Mouse (Mus musculus) small intestine, adult 2 months (tissue): Measurements from ENCODE around the gene Rprd2. TPM values are rescaled to one million over a fixed set of nuclear protein-coding genes. Genes with fewer than 3 reads are reported as not detected.

Experiments
- H3K27ac ChIP-seq: fragments of 200-500 bp; 2 replicates; pipeline ENCODE4 v1.5.1; 2012; ENCODE audit warnings: low read depth, low read length, control low read depth, inconsistent platforms; ENCODE audit not compliant: insufficient read depth
- H3K27me3 ChIP-seq: fragments of 200-500 bp; 2 replicates; pipeline ENCODE4 v1.6.1; 2012; ENCODE audit warnings: mild to moderate bottlenecking, moderate library complexity, low read length, inconsistent platforms; ENCODE audit not compliant: control insufficient read depth, insufficient read depth
- H3K36me3 ChIP-seq: fragments of 200-500 bp; 2 replicates; pipeline ENCODE4 v1.6.1; 2012; ENCODE audit warnings: mild to moderate bottlenecking, low read length, control low read depth, inconsistent platforms; ENCODE audit not compliant: control insufficient read depth, insufficient read depth
- H3K4me1 ChIP-seq: fragments of 200-500 bp; 2 replicates; pipeline ENCODE4 v1.6.1; 2012; ENCODE audit warnings: low read length, inconsistent platforms, mixed read lengths; ENCODE audit not compliant: control insufficient read depth, insufficient read depth, insufficient read length
- H3K4me3 ChIP-seq: fragments of 200-500 bp; 2 replicates; pipeline ENCODE4 v1.5.1; 2012; ENCODE audit warnings: low read depth, mild to moderate bottlenecking, control low read depth, inconsistent platforms, low read length, moderate library complexity
- CTCF ChIP-seq: fragments of 200-500 bp; IDR thresholded peaks from 2 replicates; pipeline ENCODE4 v1.5.1; 2012; ENCODE audit warnings: low read depth, mild to moderate bottlenecking, control low read depth, inconsistent platforms, low read length, moderate library complexity, mixed read lengths; ENCODE audit not compliant: insufficient replicate concordance, insufficient read length; ENCODE audit errors: extremely low read depth
- POLR2A ChIP-seq: fragments of 200-500 bp; IDR thresholded peaks from 2 replicates; pipeline ENCODE4 v1.6.1; 2012; ENCODE audit warnings: low read depth, mild to moderate bottlenecking, control low read depth, inconsistent platforms, low read length, moderate library complexity
- WGBS: fragments of 180-500 bp; shearing (Covaris S2); methylation state at CpG from one replicate; pipeline ENCODE4 v1.1.7; 2018; 5-methylcytosine and 5-hydroxymethylcytosine counted together
- polyA plus RNA-seq: library from polyadenylated mRNA; depleted of rRNA; stranded (reverse); fragments of >200 nt; gene quantifications from 2 replicates; pipeline ENCODE4 v1.2.3, GENCODE M21; 2012

Gene Rprd2
- polyA plus RNA-seq, 1 experiment, result 8.8 TPM

GRCm38 (mm10) chr3:95740406-95740805 lies 78.3 kb downstream of the Rprd2 start:
- WGBS, result 70% methylated on average over 8 of the region's 8 CpGs
- Histone ChIP-seq H3K27ac (no peak overlapping the region), H3K4me3 (no peak overlapping the region), H3K27me3 (no peaks in the 10 kb centered on the region), H3K4me1 (peaks cover 9% of the 10 kb centered on the region), H3K36me3 (peaks cover 40% of the 10 kb centered on the region)
- TF ChIP-seq POLR2A (no peak), CTCF (no peak)

GRCm38 (mm10) chr3:95739353-95740104 lies 79.1 kb downstream of the Rprd2 start, which contains the start of gene Ecm1:
Ecm1 (minus strand) TSS chr3:95739569.
- peak within 1 kb of the TSS; percentile 72 for H3K27ac ChIP-seq
- H3K4me1 ChIP-seq, result peaks cover 9% of the 10 kb centered on the region
- peaks cover 33% of the 10 kb centered on the region for H3K36me3 ChIP-seq
- peak within 1 kb of the TSS; percentile 56 for H3K4me3 ChIP-seq
- TF ChIP-seq CTCF (no peak), POLR2A (peak; percentile 48; the same call in 1 of the 2 replicates)
- no peaks in the 10 kb centered on the region for H3K27me3 ChIP-seq
- 66% methylated on average over 7 of the region's 7 CpGs for WGBS

GRCm38 (mm10) chr3:95735071-95735670 lies 83.5 kb downstream of the Rprd2 start:
- peaks cover 18% of the 10 kb centered on the region for H3K4me1 ChIP-seq
- WGBS, result 86% methylated on average over 12 of the region's 12 CpGs
- H3K4me3 ChIP-seq, result no peak overlapping the region
- H3K27ac ChIP-seq, result peak overlapping the region; percentile 25; the same call in 1 of the 2 replicates
- peaks cover 14% of the 10 kb centered on the region for H3K36me3 ChIP-seq
- TF ChIP-seq CTCF (no peak), POLR2A (no peak)
- H3K27me3 ChIP-seq, result no peaks in the 10 kb centered on the region

GRCm38 (mm10) chr3:95734092-95734702 lies 84.5 kb downstream of the Rprd2 start:
- H3K4me1 ChIP-seq, result peaks cover 15% of the 10 kb centered on the region
- TF ChIP-seq POLR2A (no peak), CTCF (no peak)
- H3K27me3 ChIP-seq, result no peaks in the 10 kb centered on the region
- peaks cover 10% of the 10 kb centered on the region for H3K36me3 ChIP-seq
- 52% methylated on average over 13 of the region's 13 CpGs for WGBS
- peak overlapping the region; percentile 25; the same call in 1 of the 2 replicates for H3K27ac ChIP-seq
- H3K4me3 ChIP-seq, result no peak overlapping the region

GRCm38 (mm10) chr3:95732744-95733521 lies 85.7 kb downstream of the Rprd2 start:
- TF ChIP-seq POLR2A (no peak), CTCF (no peak)
- peak overlapping the region; percentile 55 for H3K27ac ChIP-seq
- peaks cover 15% of the 10 kb centered on the region for H3K4me1 ChIP-seq
- peaks cover 9% of the 10 kb centered on the region for H3K36me3 ChIP-seq
- no peak overlapping the region for H3K4me3 ChIP-seq
- H3K27me3 ChIP-seq, result no peaks in the 10 kb centered on the region
- WGBS, result 73% methylated on average over 11 of the region's 11 CpGs

GRCm38 (mm10) chr3:95732297-95732696 lies 86.4 kb downstream of the Rprd2 start:
- TF ChIP-seq POLR2A, result no peak
- TF ChIP-seq CTCF, result no peak
- Histone ChIP-seq H3K36me3 (peaks cover 9% of the 10 kb centered on the region), H3K27me3 (no peaks in the 10 kb centered on the region), H3K4me1 (peaks cover 15% of the 10 kb centered on the region), H3K27ac (peak overlapping the region; percentile 55; the same call in 1 of the 2 replicates), H3K4me3 (no peak overlapping the region)
- WGBS, result 87% methylated on average over 9 of the region's 9 CpGs
